9 mouse cellular contexts compared by ENCODE assay signal in the genomic region with DNA sequence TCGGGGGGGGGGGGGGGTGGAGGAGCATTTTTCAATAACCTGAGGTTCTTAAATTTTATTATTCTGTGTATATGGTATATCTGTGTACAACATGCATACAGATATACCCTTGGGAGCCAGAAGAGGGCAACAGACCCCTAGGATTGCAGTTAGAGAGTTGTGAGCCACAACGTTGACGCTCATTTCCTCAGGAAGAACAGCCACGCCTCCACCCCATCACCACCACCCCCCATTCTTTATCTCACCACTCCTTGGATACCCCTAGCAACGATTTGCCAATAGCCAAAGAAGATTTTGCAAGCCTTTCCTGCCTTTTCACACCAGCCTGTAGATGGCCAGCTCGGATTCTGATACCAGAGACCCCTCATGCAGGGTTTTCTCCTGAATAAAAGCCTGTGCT. TPM values are rescaled to one million over a fixed set of nuclear protein-coding genes. Genes with fewer than 3 reads are reported as not detected.
DNase-seq lines count a peak whose midpoint lies in the region; ATAC-seq lines count a peak whose summit lies in the region.
"Had no signal": no experiment of that assay in that cellular context is flagged by ENCODE, and none has a peak within 500 bp of the region (broad histone marks: within the 10 kb centered on the region; RNA-seq: fewer than 3 reads in every experiment).

No protein-coding gene starts in this region.

- DNase-seq in 3T3-L1 (ENCODE audit: low read depth, low spot score) = peak; percentile 64
- peak; percentile 98 for DNase-seq in 416B (ENCODE audit: low read depth)
- DNase-seq in c-Kit-positive CD71-negative TER-119-negative erythroid progenitor cells, embryonic 14.5 days (ENCODE audit: low read depth) = peak; percentile 67
- DNase-seq in liver, embryonic 11.5 days (ENCODE audit: low spot score) = peak; percentile 68
- DNase-seq in adrenal gland, adult 8-10 months = no peak
- no peak for DNase-seq in adrenal gland, postnatal 36 days
- no peak for DNase-seq in testis, postnatal 10 days (ENCODE audit: low spot score)
- DNase-seq in cerebellum, adult 18-20 months = no peak

- no peak overlapping the region for H3K4me2 ChIP-seq in liver, embryonic 11.5 days
- H3K4me2 ChIP-seq: heart, embryonic 15.5 days had no signal

- no peaks in the 10 kb centered on the region for H3K9me3 ChIP-seq in liver, embryonic 11.5 days (ENCODE audit: control insufficient read depth, low read length)
- H3K9me3 ChIP-seq: heart, embryonic 15.5 days had no signal

- peaks cover 17% of the 10 kb centered on the region for H3K4me1 ChIP-seq in liver, embryonic 11.5 days (replicated peaks; ENCODE audit: control insufficient read depth, insufficient read depth, low read length)
- H3K4me1 ChIP-seq: heart, embryonic 15.5 days had no signal

- peak; percentile 82 for ATAC-seq in liver, embryonic 11.5 days (replicated peaks; ENCODE audit: low FRiP score)

- 1% methylated on average over 6 of the region's 6 CpGs for WGBS in liver, embryonic 11.5 days

- H3K9ac ChIP-seq in liver, embryonic 11.5 days (ENCODE audit: low read depth, low read length) = no peak overlapping the region
- H3K9ac ChIP-seq: heart, embryonic 15.5 days had no signal

- no peak overlapping the region for H3K27ac ChIP-seq in liver, embryonic 11.5 days (ENCODE audit: low read depth, low read length)
- H3K27ac ChIP-seq: heart, embryonic 15.5 days had no signal

- H3K4me3 ChIP-seq in liver, embryonic 11.5 days (ENCODE audit: low read depth, low read length) = no peak overlapping the region
- H3K4me3 ChIP-seq: heart, embryonic 15.5 days had no signal

- no peaks in the 10 kb centered on the region for H3K27me3 ChIP-seq in liver, embryonic 11.5 days (replicated peaks; ENCODE audit: control insufficient read depth, insufficient read depth, low read length)
- H3K27me3 ChIP-seq: heart, embryonic 15.5 days had no signal

- no peaks in the 10 kb centered on the region for H3K36me3 ChIP-seq in liver, embryonic 11.5 days (ENCODE audit: control insufficient read depth, insufficient read depth, low read length)
- H3K36me3 ChIP-seq: heart, embryonic 15.5 days had no signal

RNA-seq across cellular contexts. Expression of gene Gm9844, which starts 16.3 kb away (rescaled TPM):
- 5.0 and 5.8 TPM in 2 replicates for polyA plus RNA-seq in liver, embryonic 11.5 days (2014; fragmentation: Nextera tagmentation; extraction: Ambion mirVana)
- total RNA-seq in adrenal gland, adult 8-10 months (2022) = not detected
- total RNA-seq in adrenal gland, postnatal 36 days (2021) = not detected

RNA-seq across cellular contexts. Expression of gene Lypd4, which starts 24.0 kb away (rescaled TPM):
- not detected in 2 replicates for polyA plus RNA-seq in liver, embryonic 11.5 days (2014; fragmentation: Nextera tagmentation; extraction: Ambion mirVana)
- not detected for total RNA-seq in adrenal gland, adult 8-10 months (2022)
- total RNA-seq in adrenal gland, postnatal 36 days (2021) = not detected
- polyA plus RNA-seq: heart, embryonic 15.5 days had no signal

RNA-seq across cellular contexts. Expression of gene Dmrtc2, which starts 24.1 kb away (rescaled TPM):
- not detected in 2 replicates for polyA plus RNA-seq in liver, embryonic 11.5 days (2014; fragmentation: Nextera tagmentation; extraction: Ambion mirVana)
- not detected for total RNA-seq in adrenal gland, adult 8-10 months (2022)
- total RNA-seq in adrenal gland, postnatal 36 days (2021) = not detected
- polyA plus RNA-seq: heart, embryonic 15.5 days had no signal

RNA-seq across cellular contexts. Expression of gene Rps19, which starts 38.5 kb away (rescaled TPM):
- 2,415 and 2,620 TPM in 2 replicates for polyA plus RNA-seq in liver, embryonic 11.5 days (2014; fragmentation: Nextera tagmentation; extraction: Ambion mirVana)
- total RNA-seq in adrenal gland, adult 8-10 months (2022) = 1,000 to 10,000 TPM in 3 of 4 experiments, 100 to 1,000 TPM in 1; 823 to 1,088 (median 1,017) TPM
- 1,000 to 10,000 TPM in 1 of 2 experiments, 100 to 1,000 TPM in 1; 964 to 1,011 TPM for total RNA-seq in adrenal gland, postnatal 36 days (2021)

RNA-seq across cellular contexts. Expression of gene Cd79a, which starts 51.5 kb away (rescaled TPM):
- 0.12 TPM in 1 of 2 replicates, not detected in the other for polyA plus RNA-seq in liver, embryonic 11.5 days (2014; fragmentation: Nextera tagmentation; extraction: Ambion mirVana)
- total RNA-seq in adrenal gland, adult 8-10 months (2022) = 1 to 10 TPM in 2 of 4 experiments, under 1 TPM in 2; 0.44 to 2.1 (median 1.2) TPM
- total RNA-seq in adrenal gland, postnatal 36 days (2021) = under 1 TPM; 0.20 to 0.26 TPM

Comparison
In these comparisons a context has a peak if more than half of its experiments do, and no peak if none do; other contexts are left out.
1. DNase-seq: peak in 3T3-L1 (single experiment), 416B (single experiment), c-Kit-positive CD71-negative TER-119-negative erythroid progenitor cells, embryonic 14.5 days (single experiment) and liver, embryonic 11.5 days (single experiment); none in adrenal gland, adult 8-10 months (single experiment), adrenal gland, postnatal 36 days (0 of 2), testis, postnatal 10 days (single experiment) and cerebellum, adult 18-20 months (0 of 2).